Mouse (Mus musculus): ENCODE measurements at regions not wholly inside any gene's neighbourhood (a gene's known extent, or its start where the extent isn't known, plus 50 kb on each side); places are given as distances from the start of the nearest gene placed in this dataset.

GRCm38 (mm10) chr13:11490766-11491165, 616.0 kb downstream of the Ryr2 start:
- DNase-seq (ENCODE audit: extremely low read depth, low read depth) = no peak

- DNase-seq (ENCODE audit: extremely low read depth, low read depth) = no peak
These were observed 623.6 kb downstream of the Ryr2 start for GRCm38 (mm10) chr13:11483142-11483541.

GRCm38 (mm10) chr13:11482701-11483100, 624.0 kb downstream of the Ryr2 start:
- no peak for DNase-seq (ENCODE audit: extremely low read depth, low read depth)

GRCm38 (mm10) chr13:11460251-11460650, 646.5 kb downstream of the Ryr2 start:
- no peak for DNase-seq (ENCODE audit: extremely low read depth, low read depth)

- no peak for DNase-seq (ENCODE audit: extremely low read depth, low read depth)
These were observed 651.6 kb downstream of the Ryr2 start for GRCm38 (mm10) chr13:11455113-11455512.

GRCm38 (mm10) chr13:11452448-11452847, 654.3 kb downstream of the Ryr2 start:
- no peak for DNase-seq (ENCODE audit: extremely low read depth, low read depth)

GRCm38 (mm10) chr13:11432465-11433339, 674.0 kb downstream of the Ryr2 start:
- DNase-seq (ENCODE audit: extremely low read depth, low read depth) = no peak

- DNase-seq (ENCODE audit: extremely low read depth, low read depth) = no peak
These were observed 679.9 kb downstream of the Ryr2 start for GRCm38 (mm10) chr13:11426820-11427219.

GRCm38 (mm10) chr13:11392027-11392426, 714.7 kb downstream of the Ryr2 start:
- no peak for DNase-seq (ENCODE audit: extremely low read depth, low read depth)

GRCm38 (mm10) chr13:11375452-11375851, 731.3 kb downstream of the Ryr2 start:
- DNase-seq (ENCODE audit: extremely low read depth, low read depth) = no peak

- DNase-seq (ENCODE audit: extremely low read depth, low read depth) = no peak
These were observed 737.3 kb downstream of the Ryr2 start for GRCm38 (mm10) chr13:11369456-11369855.

- no peak for DNase-seq (ENCODE audit: extremely low read depth, low read depth)
These were observed 743.9 kb downstream of the Ryr2 start for GRCm38 (mm10) chr13:11362872-11363271.

- no peak for DNase-seq (ENCODE audit: extremely low read depth, low read depth)
These were observed 758.3 kb downstream of the Ryr2 start for GRCm38 (mm10) chr13:11348502-11348849.

GRCm38 (mm10) chr13:11347787-11348501, 758.8 kb downstream of the Ryr2 start:
- no peak for DNase-seq (ENCODE audit: extremely low read depth, low read depth)

- no peak for DNase-seq (ENCODE audit: extremely low read depth, low read depth)
These were observed 762.2 kb downstream of the Ryr2 start for GRCm38 (mm10) chr13:11344500-11344899.

- DNase-seq (ENCODE audit: extremely low read depth, low read depth) = no peak
These were observed 768.5 kb downstream of the Ryr2 start for GRCm38 (mm10) chr13:11338297-11338616.

- DNase-seq (ENCODE audit: extremely low read depth, low read depth) = no peak
These were observed 769.0 kb downstream of the Ryr2 start for GRCm38 (mm10) chr13:11337610-11338296.

GRCm38 (mm10) chr13:11336958-11337357, 769.8 kb downstream of the Ryr2 start:
- DNase-seq (ENCODE audit: extremely low read depth, low read depth) = no peak

GRCm38 (mm10) chr13:11331991-11332390, 774.8 kb downstream of the Ryr2 start:
- no peak for DNase-seq (ENCODE audit: extremely low read depth, low read depth)

- no peak for DNase-seq (ENCODE audit: extremely low read depth, low read depth)
These were observed 798.0 kb downstream of the Ryr2 start for GRCm38 (mm10) chr13:11308716-11309115.

- no peak for DNase-seq (ENCODE audit: extremely low read depth, low read depth)
These were observed 811.3 kb downstream of the Ryr2 start for GRCm38 (mm10) chr13:11295493-11295892.

- DNase-seq (ENCODE audit: extremely low read depth, low read depth) = no peak
These were observed 812.1 kb downstream of the Ryr2 start for GRCm38 (mm10) chr13:11294689-11295088.

Data from MEL-GATA-1-ER (cell line).